Mouse (Mus musculus): ENCODE data around the gene Kcnj10. TPM values are rescaled to one million over a fixed set of nuclear protein-coding genes. Genes with fewer than 3 reads are reported as not detected.

Kcnj10 gene
- polyA plus RNA-seq, 1 experiment from 2014 or later: 0.15 TPM

Other genes with a start within 250 kb of the Kcnj10 start
- gene Pex19, start 214.5 kb upstream of the Kcnj10 start, polyA plus RNA-seq (2016; fragmentation: Nextera tagmentation; extraction: Ambion mirVana): 184 and 185 TPM in 2 replicates
- gene Dcaf8, start 193.1 kb upstream of the Kcnj10 start, polyA plus RNA-seq (2016; fragmentation: Nextera tagmentation; extraction: Ambion mirVana): 130 and 141 TPM in 2 replicates
- gene Pea15a, start 134.4 kb upstream of the Kcnj10 start, polyA plus RNA-seq (2016; fragmentation: Nextera tagmentation; extraction: Ambion mirVana): 123 and 138 TPM in 2 replicates
- 1.6 TPM in 2 replicates for gene Casq1, start 121.3 kb upstream of the Kcnj10 start, polyA plus RNA-seq (2016; fragmentation: Nextera tagmentation; extraction: Ambion mirVana)
- gene Atp1a4, start 82.8 kb upstream of the Kcnj10 start, polyA plus RNA-seq (2016; fragmentation: Nextera tagmentation; extraction: Ambion mirVana): not detected in 2 replicates
- 33.7 and 39.5 TPM in 2 replicates for gene Igsf8, start 79.6 kb upstream of the Kcnj10 start, polyA plus RNA-seq (2016; fragmentation: Nextera tagmentation; extraction: Ambion mirVana)
- gene Atp1a2, start 43.1 kb upstream of the Kcnj10 start, polyA plus RNA-seq (2016; fragmentation: Nextera tagmentation; extraction: Ambion mirVana): 1.2 and 1.4 TPM in 2 replicates
- gene Kcnj9, start 11.9 kb upstream of the Kcnj10 start, polyA plus RNA-seq (2016; fragmentation: Nextera tagmentation; extraction: Ambion mirVana): 0.10 and 0.11 TPM in 2 replicates
- 10.2 and 11.1 TPM in 2 replicates for gene Pigm, start 35.3 kb downstream of the Kcnj10 start, polyA plus RNA-seq (2016; fragmentation: Nextera tagmentation; extraction: Ambion mirVana)
- not detected in 2 replicates for gene Slamf9, start 134.1 kb downstream of the Kcnj10 start, polyA plus RNA-seq (2016; fragmentation: Nextera tagmentation; extraction: Ambion mirVana)
- 92.8 and 95.9 TPM in 2 replicates for gene Igsf9, start 140.6 kb downstream of the Kcnj10 start, polyA plus RNA-seq (2016; fragmentation: Nextera tagmentation; extraction: Ambion mirVana)
- gene Tagln2, start 158.8 kb downstream of the Kcnj10 start, polyA plus RNA-seq (2016; fragmentation: Nextera tagmentation; extraction: Ambion mirVana): 75.1 and 82.5 TPM in 2 replicates
- gene Cfap45, start 179.6 kb downstream of the Kcnj10 start, polyA plus RNA-seq (2016; fragmentation: Nextera tagmentation; extraction: Ambion mirVana): 1.3 TPM in 2 replicates
- gene Vsig8, start 214.7 kb downstream of the Kcnj10 start, polyA plus RNA-seq (2016; fragmentation: Nextera tagmentation; extraction: Ambion mirVana): 0.12 TPM in 1 of 2 replicates, not detected in the other
- not detected in 2 replicates for gene Slamf8, start 249.4 kb downstream of the Kcnj10 start, polyA plus RNA-seq (2016; fragmentation: Nextera tagmentation; extraction: Ambion mirVana)